Comparison of ENCODE assay signal across 9 mouse cellular contexts in the genomic region with DNA sequence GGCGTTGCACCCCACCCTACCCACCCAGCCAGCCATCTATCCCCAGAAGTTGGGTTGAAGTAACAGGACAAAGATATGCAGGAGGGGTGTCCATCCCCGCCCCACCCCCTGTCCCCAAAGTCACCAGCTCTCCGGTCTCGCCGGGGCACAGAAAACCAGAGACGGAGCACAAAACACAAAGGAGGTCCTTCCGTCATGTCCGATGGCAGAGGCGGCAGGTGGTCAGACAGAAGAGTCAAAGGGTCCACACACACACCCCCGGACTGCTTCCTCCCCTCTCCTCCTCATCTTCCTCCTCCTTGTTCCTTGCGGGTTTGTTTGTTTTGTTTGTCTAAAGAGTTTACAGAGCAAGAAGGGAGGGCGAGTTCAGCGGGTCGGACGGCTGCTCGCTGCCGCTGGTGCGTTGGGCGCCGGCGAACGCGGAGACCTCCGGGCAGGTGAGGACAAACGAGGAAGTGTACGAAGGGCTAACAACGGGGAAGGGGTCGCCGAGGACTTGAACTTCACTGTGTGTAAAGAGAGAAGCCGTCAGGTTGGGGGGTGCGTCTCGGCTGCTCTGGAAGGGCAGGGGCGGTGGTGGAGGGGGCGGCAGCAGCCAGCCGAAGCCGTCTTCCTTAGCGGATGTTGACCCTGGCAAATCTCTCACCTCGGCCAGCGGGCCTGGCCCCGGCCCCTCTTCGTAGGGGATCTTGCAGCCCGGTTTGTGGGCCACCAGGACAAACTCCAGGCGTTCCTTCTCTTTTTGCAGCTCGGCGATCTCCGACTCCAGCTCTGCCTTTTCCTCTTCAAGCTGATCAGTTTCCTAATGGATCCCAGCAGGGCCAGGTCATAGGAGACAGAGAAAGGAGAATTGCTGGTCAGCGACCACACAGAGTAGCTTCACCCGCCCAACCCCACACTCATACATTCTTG. TPM values are rescaled to one million over a fixed set of nuclear protein-coding genes. Genes with fewer than 3 reads are reported as not detected.
DNase-seq lines count a peak whose midpoint lies in the region; ATAC-seq lines count a peak whose summit lies in the region.
"Had no signal": no experiment of that assay in that cellular context is flagged by ENCODE, and none has a peak within 500 bp of the region (broad histone marks: within the 10 kb centered on the region; RNA-seq: fewer than 3 reads in every experiment).

No protein-coding gene starts in this region.

- 3% methylated on average over 47 of the region's 48 CpGs for WGBS in embryonic facial prominence, embryonic 10.5 days
- 1% methylated on average over 45 of the region's 48 CpGs for WGBS in hindbrain, embryonic 13.5 days
- under 1% methylated on average over 47 of the region's 48 CpGs for WGBS in midbrain, embryonic 13.5 days

- H3K4me2 ChIP-seq in hindbrain, embryonic 13.5 days = peak overlapping the region; percentile 52
- H3K4me2 ChIP-seq in midbrain, embryonic 13.5 days (replicated peaks) = peak overlapping the region; percentile 54

- DNase-seq in kidney, adult 18-20 months = peak; percentile 13
- no peak for DNase-seq in kidney, postnatal 25 days
- peak; percentile 35 for DNase-seq in embryonic facial prominence, embryonic 10.5 days (ENCODE audit: low spot score)
- DNase-seq in adrenal gland, postnatal 4 days (ENCODE audit: low spot score in 2 of 2) = no peak
- no peak for DNase-seq in gastrocnemius, postnatal 10 days
- no peak for DNase-seq in right cerebral cortex, postnatal 10 days (ENCODE audit: low spot score in 2 of 2)

- ATAC-seq in hindbrain, embryonic 13.5 days (ENCODE audit: low FRiP score) = no peak
- ATAC-seq in midbrain, embryonic 13.5 days = no peak
- ATAC-seq: Patski had no signal

- peak overlapping the region; percentile 52 for H3K4me3 ChIP-seq in embryonic facial prominence, embryonic 10.5 days
- H3K4me3 ChIP-seq in hindbrain, embryonic 13.5 days = peak overlapping the region; percentile 33
- peak overlapping the region; percentile 32 for H3K4me3 ChIP-seq in midbrain, embryonic 13.5 days (replicated peaks)

- H3K27ac ChIP-seq in embryonic facial prominence, embryonic 10.5 days (replicated peaks) = no peak overlapping the region
- no peak overlapping the region for H3K27ac ChIP-seq in hindbrain, embryonic 13.5 days
- H3K27ac ChIP-seq in midbrain, embryonic 13.5 days = no peak overlapping the region

- H3K9me3 ChIP-seq in embryonic facial prominence, embryonic 10.5 days = no peaks in the 10 kb centered on the region
- H3K9me3 ChIP-seq in hindbrain, embryonic 13.5 days = no peaks in the 10 kb centered on the region
- H3K9me3 ChIP-seq in midbrain, embryonic 13.5 days = no peaks in the 10 kb centered on the region

- H3K9ac ChIP-seq in hindbrain, embryonic 13.5 days = peak overlapping the region; percentile 56
- H3K9ac ChIP-seq in midbrain, embryonic 13.5 days (replicated peaks) = peak overlapping the region; percentile 56

- peaks cover 76% of the 10 kb centered on the region for H3K27me3 ChIP-seq in embryonic facial prominence, embryonic 10.5 days (replicated peaks; ENCODE audit: low read depth, poor library complexity, severe bottlenecking)
- peaks cover 65% of the 10 kb centered on the region for H3K27me3 ChIP-seq in hindbrain, embryonic 13.5 days
- peaks cover 68% of the 10 kb centered on the region for H3K27me3 ChIP-seq in midbrain, embryonic 13.5 days
- H3K27me3 ChIP-seq: Patski had no signal

- peaks cover 56% of the 10 kb centered on the region for H3K4me1 ChIP-seq in embryonic facial prominence, embryonic 10.5 days
- H3K4me1 ChIP-seq in hindbrain, embryonic 13.5 days (replicated peaks) = peaks cover 54% of the 10 kb centered on the region
- H3K4me1 ChIP-seq in midbrain, embryonic 13.5 days (replicated peaks) = peaks cover 54% of the 10 kb centered on the region

- no peaks in the 10 kb centered on the region for H3K36me3 ChIP-seq in embryonic facial prominence, embryonic 10.5 days (replicated peaks)
- H3K36me3 ChIP-seq in hindbrain, embryonic 13.5 days = no peaks in the 10 kb centered on the region
- H3K36me3 ChIP-seq in midbrain, embryonic 13.5 days = no peaks in the 10 kb centered on the region

RNA-seq across cellular contexts. Expression of a gene that starts 5.1 kb away (rescaled TPM):
- 0.09 TPM in 1 of 2 replicates, not detected in the other for polyA plus RNA-seq in embryonic facial prominence, embryonic 10.5 days (2016; fragmentation: Nextera tagmentation; extraction: Ambion mirVana)
- 0.06 and 0.08 TPM in 2 replicates for polyA plus RNA-seq in hindbrain, embryonic 13.5 days (2015; fragmentation: Nextera tagmentation; extraction: Ambion mirVana)
- polyA plus RNA-seq in midbrain, embryonic 13.5 days (2015; fragmentation: Nextera tagmentation; extraction: Ambion mirVana) = not detected in 2 replicates
- under 1 TPM; 0.85 to 0.98 TPM for total RNA-seq in adrenal gland, postnatal 4 days (2021)
- 1 to 10 TPM in 1 of 2 experiments, under 1 TPM in 1; 0.80 to 1.7 TPM for total RNA-seq in gastrocnemius, postnatal 10 days (2021)

RNA-seq across cellular contexts. Expression of a gene that starts 22.3 kb away (rescaled TPM):
- 16.6 and 18.8 TPM in 2 replicates for polyA plus RNA-seq in embryonic facial prominence, embryonic 10.5 days (2016; fragmentation: Nextera tagmentation; extraction: Ambion mirVana)
- polyA plus RNA-seq in hindbrain, embryonic 13.5 days (2015; fragmentation: Nextera tagmentation; extraction: Ambion mirVana) = 101 and 104 TPM in 2 replicates
- polyA plus RNA-seq in midbrain, embryonic 13.5 days (2015; fragmentation: Nextera tagmentation; extraction: Ambion mirVana) = 97.4 and 102 TPM in 2 replicates
- 10 to 100 TPM; 19.3 to 28.8 TPM for total RNA-seq in adrenal gland, postnatal 4 days (2021)
- 100 to 1,000 TPM; 669 to 730 TPM for total RNA-seq in gastrocnemius, postnatal 10 days (2021)

RNA-seq across cellular contexts. Expression of a gene that starts 24.9 kb away (rescaled TPM):
- 0.25 TPM in 1 of 2 replicates, not detected in the other for polyA plus RNA-seq in embryonic facial prominence, embryonic 10.5 days (2016; fragmentation: Nextera tagmentation; extraction: Ambion mirVana)
- 0.49 and 0.69 TPM in 2 replicates for polyA plus RNA-seq in hindbrain, embryonic 13.5 days (2015; fragmentation: Nextera tagmentation; extraction: Ambion mirVana)
- polyA plus RNA-seq in midbrain, embryonic 13.5 days (2015; fragmentation: Nextera tagmentation; extraction: Ambion mirVana) = 0.34 and 0.88 TPM in 2 replicates
- total RNA-seq in adrenal gland, postnatal 4 days (2021) = under 1 TPM in 1 of 2 experiments, not detected in 1; 0.39 TPM
- total RNA-seq in gastrocnemius, postnatal 10 days (2021) = not detected

RNA-seq across cellular contexts. Expression of a gene that starts 33.1 kb away (rescaled TPM):
- polyA plus RNA-seq in embryonic facial prominence, embryonic 10.5 days (2016; fragmentation: Nextera tagmentation; extraction: Ambion mirVana) = 56.7 and 61.1 TPM in 2 replicates
- 38.5 and 39.7 TPM in 2 replicates for polyA plus RNA-seq in hindbrain, embryonic 13.5 days (2015; fragmentation: Nextera tagmentation; extraction: Ambion mirVana)
- 28.6 and 38.0 TPM in 2 replicates for polyA plus RNA-seq in midbrain, embryonic 13.5 days (2015; fragmentation: Nextera tagmentation; extraction: Ambion mirVana)
- total RNA-seq in adrenal gland, postnatal 4 days (2021) = 10 to 100 TPM; 83.7 to 89.3 TPM
- 10 to 100 TPM; 35.7 to 53.5 TPM for total RNA-seq in gastrocnemius, postnatal 10 days (2021)

RNA-seq across cellular contexts. Expression of a gene that starts 39.8 kb away (rescaled TPM):
- 102 and 107 TPM in 2 replicates for polyA plus RNA-seq in embryonic facial prominence, embryonic 10.5 days (2016; fragmentation: Nextera tagmentation; extraction: Ambion mirVana)
- 84.9 and 96.6 TPM in 2 replicates for polyA plus RNA-seq in hindbrain, embryonic 13.5 days (2015; fragmentation: Nextera tagmentation; extraction: Ambion mirVana)
- 84.1 and 91.9 TPM in 2 replicates for polyA plus RNA-seq in midbrain, embryonic 13.5 days (2015; fragmentation: Nextera tagmentation; extraction: Ambion mirVana)
- 10 to 100 TPM; 38.6 to 45.2 TPM for total RNA-seq in adrenal gland, postnatal 4 days (2021)
- 10 to 100 TPM; 31.9 to 35.9 TPM for total RNA-seq in gastrocnemius, postnatal 10 days (2021)

Comparison
In these comparisons a context has a peak if more than half of its experiments do, and no peak if none do; other contexts are left out.
1. DNase-seq: peak in kidney, adult 18-20 months (single experiment) and embryonic facial prominence, embryonic 10.5 days (single experiment); none in kidney, postnatal 25 days (0 of 2), adrenal gland, postnatal 4 days (0 of 2), gastrocnemius, postnatal 10 days (single experiment) and right cerebral cortex, postnatal 10 days (0 of 2).
2. Peak in every context shown above with its lines, with median percentiles within 50 percentile points of each other: H3K4me3 ChIP-seq.